Mouse (Mus musculus): ENCODE measurements around the gene Rufy3. TPM values are rescaled to one million over a fixed set of nuclear protein-coding genes. Genes with fewer than 3 reads are reported as not detected.

Gene Rufy3
- total and polyA plus RNA-seq, 3 experiments, result 13.6 to 22.3 (median 17.4) TPM

GRCm38 (mm10) chr5:88643491-88643890, 78.7 kb downstream of the Rufy3 start:
- TF ChIP-seq ZC3H11A (IDR thresholded peaks at IDR 0.05; ENCODE audit: low read depth, low read length), result no peak
- TF ChIP-seq KAT2A (IDR thresholded peaks at IDR 0.05; ENCODE audit: insufficient replicate concordance, low read length), result no peak
- no peak for TF ChIP-seq TBP (conservative IDR thresholded peaks at IDR 0.05; ENCODE audit: low read depth, low read length)
- TF ChIP-seq IRF4 (IDR thresholded peaks at IDR 0.05; ENCODE audit: low read depth, low read length), result no peak
- TF ChIP-seq CTCF (conservative IDR thresholded peaks at IDR 0.05 in 1 of 2, IDR thresholded peaks at IDR 0.05 in 1 of 2; ENCODE audit: low read depth in 2 of 2, low read length in 2 of 2), result no peak
- Histone ChIP-seq H3K27ac (ENCODE audit: insufficient read depth, low read depth) (no peak overlapping the region), H3K79me2 (replicated peaks; ENCODE audit: control insufficient read depth, extremely low read depth, insufficient read depth, poor library complexity, severe bottlenecking) (no peaks in the 10 kb centered on the region), H3K9me3 (replicated peaks; ENCODE audit: low read length) (no peaks in the 10 kb centered on the region), H3K9ac (ENCODE audit: insufficient read depth, low read depth) (no peak overlapping the region), H3K36me3 (replicated peaks in 1 of 2; ENCODE audit: control insufficient read depth in 1 of 2, insufficient read depth in 1 of 2, low read length in 1 of 2) (peaks cover 51 to 88% of the 10 kb centered on the region in 2 experiments), H3K4me1 (ENCODE audit: control insufficient read depth in 1 of 2, insufficient read depth in 2 of 2) (no peaks in the 10 kb centered on the region), H3K4me3 (replicated peaks in 1 of 3; ENCODE audit: low read depth in 2 of 3, low read length in 2 of 3, poor library complexity in 1 of 3) (no peak overlapping the region), H3K4me2 (ENCODE audit: insufficient read depth, low read depth, poor library complexity, severe bottlenecking) (no peak overlapping the region), H3K27me3 (replicated peaks) (no peaks in the 10 kb centered on the region)
- dilution Hi-C loops (cut with MboI; ENCODE audit: extremely low pct_ligation_motif_present, extremely low pct_unique_long_range_greater_than_20kb, low sequenced_read_pairs), result no loop called here
- in situ Hi-C loops (cut with MboI; ENCODE audit: low pct_ligation_motif_present, low pct_unique_long_range_greater_than_20kb, low sequenced_read_pairs), result no loop called here
- DNase-seq (ENCODE audit: extremely low read depth), result no peak

- Histone ChIP-seq H3K4me1 (ENCODE audit: control insufficient read depth in 1 of 2, insufficient read depth in 2 of 2) (no peaks in the 10 kb centered on the region), H3K4me2 (ENCODE audit: insufficient read depth, low read depth, poor library complexity, severe bottlenecking) (no peak overlapping the region), H3K27me3 (replicated peaks) (no peaks in the 10 kb centered on the region), H3K79me2 (replicated peaks; ENCODE audit: control insufficient read depth, extremely low read depth, insufficient read depth, poor library complexity, severe bottlenecking) (no peaks in the 10 kb centered on the region), H3K27ac (ENCODE audit: insufficient read depth, low read depth) (no peak overlapping the region), H3K36me3 (replicated peaks in 1 of 2; ENCODE audit: control insufficient read depth in 1 of 2, insufficient read depth in 1 of 2, low read length in 1 of 2) (peaks cover 56 to 94% of the 10 kb centered on the region in 2 experiments), H3K4me3 (replicated peaks in 1 of 3; ENCODE audit: low read depth in 2 of 3, low read length in 2 of 3, poor library complexity in 1 of 3) (no peak overlapping the region), H3K9me3 (replicated peaks; ENCODE audit: low read length) (no peaks in the 10 kb centered on the region), H3K9ac (ENCODE audit: insufficient read depth, low read depth) (no peak overlapping the region)
- TF ChIP-seq USF2 (conservative IDR thresholded peaks at IDR 0.05; ENCODE audit: low read depth, low read length) (no peak), USF1 (IDR thresholded peaks at IDR 0.05; ENCODE audit: low read depth, low read length) (no peak), NELFE (IDR thresholded peaks at IDR 0.05; ENCODE audit: low read depth, low read length) (no peak), MEF2A (IDR thresholded peaks at IDR 0.05; ENCODE audit: borderline replicate concordance, low read depth, low read length) (no peak), RAD21 (IDR thresholded peaks at IDR 0.05; ENCODE audit: low read depth, low read length) (no peak), NRF1 (IDR thresholded peaks at IDR 0.05; ENCODE audit: low read depth, low read length) (no peak)
- dilution Hi-C loops (cut with MboI; ENCODE audit: extremely low pct_ligation_motif_present, extremely low pct_unique_long_range_greater_than_20kb, low sequenced_read_pairs), result no loop called here
- DNase-seq (ENCODE audit: extremely low read depth), result no peak
- in situ Hi-C loops (cut with MboI; ENCODE audit: low pct_ligation_motif_present, low pct_unique_long_range_greater_than_20kb, low sequenced_read_pairs), result no loop called here
Observed at GRCm38 (mm10) chr5:88644901-88645300, 80.1 kb downstream of the Rufy3 start.

DNA sequence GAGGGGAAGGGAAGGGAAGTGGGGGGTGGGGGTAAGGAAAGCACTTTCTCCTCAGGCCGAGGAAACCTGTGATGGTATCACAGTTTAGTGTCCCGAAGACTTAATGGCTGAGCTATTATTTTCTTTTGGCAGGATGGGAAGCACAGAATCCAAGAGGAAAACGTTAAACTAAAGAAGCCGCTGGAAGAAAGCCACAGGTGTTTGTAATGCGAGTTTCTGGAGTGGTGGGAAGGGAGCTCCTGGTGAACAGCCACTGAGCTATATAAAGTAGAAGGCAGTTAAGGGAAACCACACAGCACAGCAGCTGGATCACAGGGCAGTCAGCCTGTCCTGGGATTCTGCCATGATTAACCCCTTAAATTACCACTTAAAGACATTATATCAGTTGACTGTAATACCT, 80.6 kb downstream of the Rufy3 start:
- dilution Hi-C loops (cut with MboI; ENCODE audit: extremely low pct_ligation_motif_present, extremely low pct_unique_long_range_greater_than_20kb, low sequenced_read_pairs), result no loop called here
- TF ChIP-seq E2F4 (IDR thresholded peaks at IDR 0.05; ENCODE audit: insufficient replicate concordance, low read depth, low read length), result no peak
- no peak for TF ChIP-seq ZC3H11A (IDR thresholded peaks at IDR 0.05; ENCODE audit: low read depth, low read length)
- no peak for TF ChIP-seq RAD21 (IDR thresholded peaks at IDR 0.05; ENCODE audit: low read depth, low read length)
- no peak for TF ChIP-seq ZNF384 (IDR thresholded peaks at IDR 0.05; ENCODE audit: low read depth, low read length)
- no peak for TF ChIP-seq POLR2A (IDR thresholded peaks at IDR 0.05; ENCODE audit: low read depth, low read length)
- no peak for TF ChIP-seq CHD2 (IDR thresholded peaks at IDR 0.05; ENCODE audit: low read length)
- peaks cover 59 to 94% of the 10 kb centered on the region in 2 experiments for H3K36me3 ChIP-seq (replicated peaks in 1 of 2; ENCODE audit: control insufficient read depth in 1 of 2, insufficient read depth in 1 of 2, low read length in 1 of 2)
- H3K79me2 ChIP-seq (replicated peaks; ENCODE audit: control insufficient read depth, extremely low read depth, insufficient read depth, poor library complexity, severe bottlenecking), result no peaks in the 10 kb centered on the region
- H3K9me3 ChIP-seq (replicated peaks; ENCODE audit: low read length), result no peaks in the 10 kb centered on the region
- H3K4me3 ChIP-seq (replicated peaks in 1 of 3; ENCODE audit: low read depth in 2 of 3, low read length in 2 of 3, poor library complexity in 1 of 3), result no peak overlapping the region
- no peak for DNase-seq (ENCODE audit: extremely low read depth)
- no peak overlapping the region for H3K9ac ChIP-seq (ENCODE audit: insufficient read depth, low read depth)
- in situ Hi-C loops (cut with MboI; ENCODE audit: low pct_ligation_motif_present, low pct_unique_long_range_greater_than_20kb, low sequenced_read_pairs), result no loop called here
- H3K27me3 ChIP-seq (replicated peaks), result no peaks in the 10 kb centered on the region
- H3K27ac ChIP-seq (ENCODE audit: insufficient read depth, low read depth), result no peak overlapping the region
- H3K4me2 ChIP-seq (ENCODE audit: insufficient read depth, low read depth, poor library complexity, severe bottlenecking), result no peak overlapping the region
- H3K4me1 ChIP-seq (ENCODE audit: control insufficient read depth in 1 of 2, insufficient read depth in 2 of 2), result no peaks in the 10 kb centered on the region

All from CH12.LX (cell line).